Mouse (Mus musculus): Measurements from ENCODE around the gene Lhx5.

DNA sequence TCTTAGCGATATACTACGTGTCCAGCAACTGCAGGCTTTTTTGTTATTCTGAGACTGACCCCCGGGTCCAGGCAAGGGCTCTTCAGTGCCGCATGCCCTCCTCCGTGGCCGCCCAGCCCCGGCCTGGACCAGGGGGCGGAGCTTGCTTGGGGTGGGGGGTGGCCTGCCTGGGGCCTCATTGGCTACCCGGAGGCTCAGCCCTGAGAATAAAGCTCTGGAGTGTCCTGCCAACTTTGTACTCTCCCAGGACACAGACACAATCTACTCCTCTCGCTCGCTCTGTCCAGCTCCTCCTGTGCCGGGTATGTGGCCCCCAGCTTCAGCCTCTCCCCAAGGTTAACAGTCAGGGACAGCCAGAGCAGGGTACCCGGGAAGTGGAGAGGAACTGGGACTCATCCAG lies 44.8 kb downstream of the Lhx5 start, which contains the start of gene Sds:
- TF ChIP-seq CTCF (IDR thresholded peaks at IDR 0.05; ENCODE audit: low read depth, low read length) (no peak), POLR2A (IDR thresholded peaks at IDR 0.05; ENCODE audit: borderline replicate concordance, low read depth, low read length) (no peak)
